Mouse (Mus musculus): ENCODE measurements around the gene Cyb5b. TPM values are rescaled to one million over a fixed set of nuclear protein-coding genes. Genes with fewer than 3 reads are reported as not detected.
"Not testable (repeated sequence)": the region's sequence is repeated elsewhere in the genome, so short reads cannot be mapped to it uniquely, and the experiment has no call there.

Gene Cyb5b
- 100 to 1,000 TPM; 384 to 492 TPM for total RNA-seq (2021)
- polyA plus RNA-seq (2012; rRNA removed): 212 and 282 TPM in 2 replicates
- long read RNA-seq, full-length matches to known transcripts: 254 of 344 reads
- long read RNA-seq, partial matches to known transcripts: 84 of 344 reads
- long read RNA-seq, other reads (novel, unspliced or antisense): 6 of 344 reads

DNA sequence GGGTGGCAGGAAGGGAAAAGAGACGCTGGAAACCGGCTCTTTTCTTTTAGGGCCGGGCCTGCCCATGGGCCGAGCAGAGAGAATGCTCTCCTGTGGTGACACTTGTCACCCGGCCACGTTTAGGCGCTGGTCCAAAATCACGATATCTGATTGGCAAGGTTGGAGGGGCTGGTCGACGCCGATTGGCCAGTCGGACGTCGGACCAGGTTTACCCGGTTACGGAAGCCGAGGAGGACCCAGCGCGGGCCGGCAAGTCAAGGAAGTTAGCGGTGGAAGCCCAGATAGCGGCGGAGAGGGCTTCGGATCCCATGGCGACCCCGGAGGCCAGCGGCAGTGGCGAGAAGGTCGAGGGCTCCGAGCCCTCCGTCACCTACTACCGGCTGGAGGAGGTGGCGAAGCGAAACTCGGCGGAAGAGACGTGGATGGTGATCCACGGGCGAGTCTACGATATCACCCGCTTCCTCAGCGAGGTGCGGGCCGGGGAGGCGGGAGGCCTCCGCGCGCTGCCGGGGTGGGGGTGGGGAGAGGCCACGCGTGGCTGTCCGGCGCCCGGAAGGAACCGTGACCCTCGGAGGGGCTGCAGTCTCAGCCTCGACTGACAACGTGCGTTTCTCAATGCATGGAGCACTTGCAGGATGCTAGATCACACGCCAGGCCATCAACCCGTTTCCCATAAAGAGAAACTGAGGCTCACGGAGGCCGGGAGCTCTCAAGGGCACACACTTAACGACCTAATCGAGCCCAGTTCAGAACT is at the start of gene Cyb5b:
Cyb5b (plus strand) TSS at position 237 of the 754 bp plus-strand sequence.
- peak; percentile 98 for DNase-seq

DNA sequence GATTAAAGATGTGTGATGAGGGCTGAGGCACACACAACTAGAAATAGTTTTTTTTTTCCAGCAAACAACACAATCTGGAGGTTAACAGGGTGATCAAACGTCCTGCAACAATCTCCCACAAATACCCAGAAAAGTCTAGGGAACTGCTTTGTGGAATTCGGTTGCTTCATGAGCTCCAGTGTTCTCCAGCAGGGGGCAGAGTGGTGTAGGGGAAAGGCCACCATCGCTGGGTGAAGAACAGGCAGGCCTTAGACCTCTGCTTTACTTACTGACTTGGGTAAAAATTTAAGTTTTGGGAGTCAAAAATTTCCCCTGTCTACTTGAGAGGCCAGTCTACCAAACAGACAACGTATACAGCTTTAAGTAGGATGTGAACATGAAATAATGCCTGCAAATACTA is 45.9 kb upstream of the Cyb5b start:
- peak; percentile 83 for DNase-seq

DNA sequence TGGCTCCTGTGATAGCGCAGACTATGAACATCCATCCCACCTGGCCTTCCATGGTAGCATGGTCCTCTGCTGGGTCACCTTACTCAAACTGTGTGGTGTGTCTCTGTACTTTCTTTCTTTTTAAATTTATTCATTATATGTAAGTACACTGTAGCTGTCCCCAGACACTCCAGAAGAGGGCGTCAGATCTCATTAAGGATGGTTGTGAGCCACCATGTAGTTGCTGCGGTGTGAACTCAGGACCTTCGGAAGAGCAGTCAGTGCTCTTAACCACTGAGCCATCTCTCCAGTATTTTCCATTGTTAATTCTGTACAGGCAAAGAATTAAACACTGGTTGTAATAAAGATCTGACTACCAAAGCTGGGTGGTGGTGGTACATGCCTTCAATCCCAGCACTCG is 42.4 kb upstream of the Cyb5b start:
- not testable (repeated sequence) for DNase-seq

DNA sequence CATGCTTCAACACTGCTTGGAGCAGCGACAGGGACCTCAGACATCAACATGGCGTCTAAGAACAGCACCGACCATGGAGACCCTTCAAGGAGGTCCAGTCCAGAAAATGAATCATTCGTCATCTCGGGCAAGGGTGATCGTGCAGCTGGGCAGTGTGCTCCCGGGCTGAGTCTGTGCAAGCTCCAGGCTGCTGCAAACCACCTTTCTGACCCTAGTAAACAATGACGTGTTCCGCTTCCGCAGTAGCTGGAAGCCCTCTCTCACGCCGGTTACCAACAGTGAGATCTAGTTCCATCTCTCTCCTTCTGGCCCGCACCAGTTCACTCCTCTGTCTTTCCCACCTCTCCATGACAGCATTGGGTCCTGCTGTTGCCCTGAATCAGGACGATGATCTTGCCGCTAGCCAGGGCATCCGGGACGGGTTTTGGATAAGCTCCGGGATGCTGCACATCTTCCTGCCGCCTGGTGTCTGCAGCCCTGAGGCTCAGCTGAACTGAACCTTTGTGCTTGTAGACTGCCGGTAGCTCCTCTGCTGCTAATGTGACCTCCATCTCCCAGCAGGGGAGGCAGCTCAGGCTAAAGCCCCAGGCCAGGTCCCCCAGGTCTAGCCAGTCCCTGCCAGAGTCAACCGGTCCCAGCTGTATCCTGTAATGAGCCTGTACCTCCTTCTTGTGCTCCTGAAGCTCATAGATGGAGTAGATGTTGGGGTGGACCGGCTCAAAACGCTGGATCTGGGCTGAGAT is 41.3 kb upstream of the Cyb5b start:
- no peak for DNase-seq

DNA sequence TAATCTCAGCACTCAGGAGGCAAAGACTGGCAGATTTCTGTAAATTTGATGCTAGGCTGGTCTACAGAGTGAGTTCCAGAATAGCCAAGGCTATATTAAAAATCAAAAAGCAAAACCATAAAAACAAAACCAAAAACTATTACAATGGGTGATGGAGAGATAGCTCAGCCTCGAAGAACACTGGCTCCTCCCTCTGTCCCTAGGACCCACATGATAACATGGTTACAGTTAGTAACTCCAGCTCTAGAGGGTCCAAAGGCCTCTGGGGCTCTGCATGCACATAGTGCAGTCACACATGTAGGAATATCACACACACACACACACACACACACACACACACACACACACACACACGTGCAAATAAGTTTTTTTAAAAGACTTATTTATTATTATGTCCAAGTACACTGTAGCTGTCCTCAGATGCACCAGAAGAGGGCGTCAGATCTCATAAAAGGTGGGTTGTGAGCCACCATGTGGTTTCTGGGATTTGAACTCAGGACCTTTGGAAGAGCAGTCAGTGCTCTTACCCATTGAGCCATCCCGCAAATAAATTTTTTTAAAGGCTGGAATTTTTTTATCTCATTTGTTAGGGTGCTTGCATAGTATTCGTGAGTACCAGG is 40.5 kb upstream of the Cyb5b start:
- no peak for DNase-seq

DNA sequence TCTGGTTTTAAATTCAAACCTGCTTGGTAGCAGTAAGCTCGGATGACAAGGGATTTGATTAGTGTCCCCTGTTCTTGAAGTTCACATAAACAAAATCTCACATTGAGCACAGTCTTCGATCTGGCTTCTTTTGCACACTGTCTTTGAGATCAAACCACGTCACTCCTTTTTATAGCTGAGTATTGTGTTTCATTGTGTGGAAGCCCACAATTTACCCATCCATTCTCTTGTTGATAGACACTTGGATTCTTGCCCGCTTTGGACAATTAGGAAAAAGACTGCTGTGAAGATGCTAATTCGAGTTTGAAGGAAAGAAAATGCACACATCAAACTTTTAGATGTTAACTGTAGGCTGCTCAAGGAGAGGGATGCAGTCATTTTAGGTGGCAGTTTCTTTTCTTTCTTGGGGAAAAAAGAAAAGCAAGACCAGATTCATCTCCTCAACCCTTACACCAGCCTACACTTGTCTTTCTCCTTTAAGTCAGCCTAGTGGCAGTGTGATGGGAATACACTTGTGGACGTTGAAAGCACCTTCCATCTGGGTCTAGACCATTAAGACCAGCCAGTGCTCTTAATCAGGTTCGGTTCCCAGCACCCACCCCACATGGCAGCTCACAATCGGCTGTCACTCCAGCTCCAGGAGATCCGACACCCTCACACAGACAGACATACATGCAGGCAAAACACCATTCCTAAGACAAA is 39.7 kb upstream of the Cyb5b start:
- no peak for DNase-seq

DNA sequence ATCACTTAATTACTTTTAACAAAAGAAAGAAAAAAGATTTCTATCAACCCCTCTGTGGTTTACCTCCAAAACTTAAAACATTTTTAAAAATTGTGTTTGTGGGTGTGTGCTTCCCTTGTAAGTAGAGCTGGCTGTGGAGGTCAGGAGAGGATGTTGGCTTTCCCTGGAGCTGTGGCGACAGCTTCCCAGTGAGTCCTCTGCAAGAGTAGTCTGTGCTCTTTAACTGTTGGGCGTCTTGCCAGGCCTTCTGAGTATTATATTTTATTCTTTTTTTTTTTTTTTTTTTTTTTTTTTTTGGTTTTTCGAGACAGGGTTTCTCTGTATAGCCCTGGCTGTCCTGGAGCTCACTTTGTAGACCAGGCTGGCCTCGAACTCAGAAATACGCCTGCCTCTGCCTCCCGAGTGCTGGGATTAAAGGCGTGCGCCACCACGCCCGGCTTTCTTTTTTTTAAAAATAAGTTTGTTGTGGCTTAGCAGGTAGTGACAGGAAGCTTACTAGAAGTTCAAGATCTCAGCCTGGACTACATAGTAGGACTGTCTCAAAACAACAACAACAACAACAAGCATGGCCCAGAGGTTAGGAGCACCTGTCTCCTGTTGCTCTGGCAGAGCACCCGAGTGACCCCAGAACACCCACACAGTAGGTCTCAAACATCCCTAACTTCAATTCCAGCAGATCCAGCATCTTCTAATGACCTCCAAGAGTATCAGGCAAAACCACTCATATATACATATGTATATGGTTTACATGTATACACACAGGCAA is 38.9 kb upstream of the Cyb5b start:
- no peak for DNase-seq

DNA sequence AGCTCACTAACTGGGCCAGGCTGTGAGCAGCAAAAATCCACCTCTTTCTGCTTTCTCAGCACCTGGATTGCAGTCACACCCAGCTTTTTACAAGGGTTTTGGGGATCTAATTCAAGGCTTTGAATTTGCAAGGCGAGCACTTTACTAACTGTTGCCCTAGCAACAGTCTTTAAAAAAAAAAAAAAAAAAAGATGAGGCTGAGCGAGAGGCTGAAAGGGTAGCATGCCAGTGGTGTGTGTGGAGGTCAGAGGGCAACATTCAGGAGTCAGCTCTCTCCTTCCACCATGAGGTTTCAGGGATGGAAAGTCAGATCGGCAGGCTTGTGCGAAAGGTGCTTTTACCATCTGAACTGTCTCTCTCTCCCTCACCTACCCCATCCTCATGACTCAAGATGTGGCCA is 37.2 kb upstream of the Cyb5b start:
- DNase-seq: no peak

DNA sequence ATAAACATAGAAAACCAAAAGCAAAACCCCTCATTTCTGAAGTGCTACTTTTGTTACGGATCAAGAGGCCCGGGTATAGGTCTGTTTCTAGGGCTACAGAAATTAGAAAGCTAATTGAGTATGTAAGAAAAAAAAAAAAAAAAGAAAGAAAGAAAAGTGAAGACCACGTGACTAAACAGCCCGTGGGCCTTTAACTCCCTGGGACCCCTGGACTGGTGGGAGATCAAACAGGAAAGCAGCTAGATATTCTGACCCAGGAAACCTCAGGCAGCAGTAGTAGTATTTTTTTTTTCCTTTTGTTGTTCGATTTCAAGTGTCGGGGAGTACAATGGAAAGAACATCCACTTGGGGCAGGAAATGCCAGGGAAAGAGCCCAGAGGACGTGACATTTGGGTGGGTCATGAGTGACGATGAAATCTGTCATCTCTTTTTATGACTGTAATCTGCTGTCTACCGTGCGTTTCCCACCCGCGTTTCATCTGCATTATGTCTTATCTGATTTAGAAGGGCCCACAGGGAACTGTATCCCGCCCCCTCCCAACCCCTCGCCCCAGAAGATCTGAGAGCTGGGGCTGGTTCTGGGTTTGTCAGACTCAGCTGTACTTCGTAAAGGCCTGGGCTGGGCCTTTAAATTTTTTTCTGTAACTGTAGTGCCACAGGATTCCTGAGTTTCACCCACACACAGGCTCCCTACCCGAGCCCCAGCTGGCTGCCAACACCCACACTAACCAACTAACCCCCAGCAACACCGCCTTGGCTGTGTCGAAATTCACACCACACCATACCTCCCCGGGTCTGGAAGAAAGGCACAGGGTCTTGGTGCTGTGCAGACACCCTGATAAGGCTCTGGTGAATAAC is 36.1 kb upstream of the Cyb5b start:
- no peak for DNase-seq

DNA sequence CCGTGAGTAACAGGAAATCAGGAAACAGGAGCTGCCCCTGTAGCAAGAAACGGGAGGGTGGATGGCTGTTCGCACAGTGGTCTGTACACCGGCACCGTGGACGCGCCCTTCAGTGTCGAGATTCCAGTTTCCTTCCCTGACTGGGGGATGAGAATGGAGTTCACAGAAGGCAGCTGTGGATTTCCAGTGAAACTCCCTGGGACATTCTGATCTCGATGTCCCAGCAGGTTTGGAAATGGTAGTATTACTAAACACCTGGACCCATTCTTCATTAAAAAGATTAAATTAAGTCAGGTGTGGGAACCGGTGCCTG is 35.5 kb upstream of the Cyb5b start:
- no peak for DNase-seq

DNA sequence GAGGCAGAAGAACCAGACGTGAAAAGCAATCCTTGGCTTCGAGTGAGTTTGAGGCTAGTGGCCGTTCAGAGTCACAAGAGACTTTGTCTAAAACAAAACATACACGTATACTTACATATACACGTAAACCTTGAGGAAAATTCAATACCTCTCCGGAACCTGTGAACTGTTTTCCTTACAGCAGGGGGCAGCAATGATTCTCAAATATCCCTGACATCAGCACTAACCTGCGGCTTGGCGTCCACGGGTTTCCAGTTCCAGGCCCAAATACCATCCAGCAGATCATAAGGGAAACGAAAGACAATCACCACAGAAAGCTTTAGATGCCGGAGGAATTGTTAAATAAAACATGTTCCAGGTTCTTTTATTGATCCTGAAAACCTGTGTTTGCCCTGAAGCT is 34.4 kb upstream of the Cyb5b start:
- peak; percentile 86 for DNase-seq

DNA sequence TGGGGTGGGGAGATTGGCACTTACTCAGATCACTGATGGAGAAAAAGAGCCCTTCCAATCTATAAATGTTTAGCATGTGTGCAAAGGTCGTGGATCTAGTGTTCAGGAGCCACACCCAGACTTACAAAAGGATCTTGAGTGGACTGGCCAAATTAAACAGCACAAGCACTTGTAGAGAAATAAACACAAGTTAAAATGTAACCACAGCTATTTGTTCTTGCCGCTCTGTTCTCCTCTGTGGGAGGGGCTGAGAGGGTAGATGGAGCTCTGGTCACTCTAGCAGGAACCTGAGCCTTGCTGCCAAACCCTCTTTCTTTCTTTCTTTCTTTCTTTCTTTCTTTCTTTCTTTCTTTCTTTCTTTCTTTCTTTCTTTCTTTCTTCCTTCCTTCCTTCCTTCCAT is 33.4 kb upstream of the Cyb5b start:
- no peak for DNase-seq

DNA sequence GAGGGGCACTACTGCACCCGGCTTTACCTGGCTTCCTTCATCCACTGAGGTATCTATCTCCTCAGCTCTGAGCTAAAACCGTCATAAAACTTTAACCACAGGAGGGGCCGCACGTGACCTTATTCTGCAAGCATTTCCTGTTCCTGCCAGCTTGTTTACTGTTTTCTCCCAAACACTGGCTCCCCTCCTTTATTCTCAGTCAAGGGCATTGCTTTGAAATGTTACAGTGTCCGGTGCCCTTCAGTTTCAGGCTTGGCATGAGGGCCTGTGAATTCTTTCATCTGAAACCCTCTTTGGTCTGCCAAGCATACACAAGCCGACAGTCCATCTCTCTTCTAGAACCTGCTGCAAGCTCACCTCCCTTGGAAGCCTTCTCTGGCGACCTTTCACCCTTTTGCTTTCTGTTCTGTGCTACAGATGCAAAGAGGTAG is 31.6 kb upstream of the Cyb5b start:
- DNase-seq: peak; percentile 74

DNA sequence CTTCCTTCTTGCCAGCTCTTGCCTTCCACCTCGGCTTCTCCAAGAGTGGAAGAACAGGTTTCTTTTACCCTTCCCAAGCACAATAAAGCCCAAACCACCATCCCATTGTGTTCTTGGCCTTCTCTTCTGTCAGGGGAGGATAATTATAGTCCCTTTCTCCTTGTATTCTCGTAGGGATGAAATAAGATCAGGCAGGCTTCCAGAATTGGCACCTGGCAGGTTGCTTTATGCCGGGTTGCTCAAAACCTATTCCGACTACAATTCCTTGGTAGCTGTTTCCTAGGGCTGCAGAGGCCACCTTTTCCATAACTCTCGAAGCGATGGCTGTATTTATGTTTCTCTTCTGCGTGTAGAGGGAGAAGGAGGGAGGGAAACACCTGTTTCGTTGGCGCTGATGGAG is 31.0 kb upstream of the Cyb5b start:
- no peak for DNase-seq

DNA sequence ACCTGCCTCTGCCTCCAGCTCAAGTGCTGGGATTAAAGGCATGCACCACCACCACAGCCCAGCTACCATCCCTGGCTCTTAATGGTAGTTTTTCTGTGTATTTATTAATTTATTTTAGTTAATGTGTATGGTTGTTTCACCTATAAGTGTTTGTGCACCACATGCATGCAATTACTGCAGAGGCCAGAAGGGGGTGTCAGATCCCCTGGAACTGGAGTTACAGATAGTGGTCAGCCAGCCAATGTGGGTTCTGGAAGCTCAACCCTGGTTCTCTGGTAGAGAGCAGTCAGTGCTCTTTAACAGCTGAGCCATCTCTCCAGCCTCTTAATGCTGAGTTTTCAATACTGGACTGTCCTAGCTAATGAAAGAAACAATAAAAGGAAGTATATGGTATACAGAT is 29.6 kb upstream of the Cyb5b start:
- DNase-seq: peak; percentile 29

DNA sequence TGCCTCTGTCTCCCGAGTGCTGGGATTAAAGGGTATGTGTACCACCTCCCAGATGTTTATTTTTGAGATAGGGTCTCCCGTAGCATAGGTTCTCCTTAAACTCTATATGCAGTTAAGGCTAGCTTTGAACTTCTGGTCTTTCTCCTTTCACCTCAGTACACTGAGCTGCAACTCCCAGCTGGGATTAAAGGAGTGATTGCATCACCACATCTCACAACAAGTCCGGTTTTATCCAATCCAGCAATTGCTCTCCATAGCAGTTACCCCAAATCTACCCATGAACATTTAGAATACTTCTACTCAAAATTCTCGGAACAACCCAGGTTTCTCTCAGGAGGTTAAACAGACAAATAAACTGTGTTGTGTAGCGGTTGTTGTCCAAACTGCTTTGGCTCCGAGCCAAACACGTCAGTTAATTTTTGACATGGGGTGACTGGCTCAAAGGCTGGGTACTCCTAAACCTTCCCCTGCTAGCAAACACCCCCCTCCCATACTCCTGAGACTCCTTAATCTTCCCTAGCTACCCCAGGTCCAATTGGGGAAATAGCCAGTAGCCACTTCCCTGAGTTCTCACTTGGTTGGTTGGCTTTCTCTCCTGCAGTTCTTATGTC is 28.7 kb upstream of the Cyb5b start:
- DNase-seq: no peak

DNA sequence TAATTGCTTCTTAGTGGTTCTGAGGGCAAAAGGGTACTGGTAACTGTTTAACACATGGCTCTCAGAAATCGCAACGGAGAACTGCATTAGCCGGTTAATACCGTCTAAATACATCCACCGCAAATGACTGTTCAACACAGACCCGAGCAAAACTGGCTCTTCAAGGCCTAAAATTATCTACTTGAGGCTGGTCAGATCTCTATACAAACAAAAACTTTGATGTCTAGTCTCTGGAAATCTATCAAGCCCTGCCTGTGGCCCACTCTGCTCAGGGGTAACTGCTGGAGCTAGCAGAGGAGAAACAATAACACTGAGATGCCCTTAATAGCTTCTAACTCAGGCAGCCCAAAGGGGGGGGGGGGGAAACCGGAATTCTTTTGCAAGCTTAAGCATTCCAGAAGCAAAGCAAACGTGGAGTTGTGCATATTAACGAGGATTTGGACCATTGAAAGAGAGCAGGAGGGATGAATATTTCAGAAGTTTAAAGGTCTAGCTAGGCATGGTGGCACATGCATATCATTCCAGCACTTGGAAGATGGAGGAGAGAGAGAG is 27.3 kb upstream of the Cyb5b start:
- no peak for DNase-seq

DNA sequence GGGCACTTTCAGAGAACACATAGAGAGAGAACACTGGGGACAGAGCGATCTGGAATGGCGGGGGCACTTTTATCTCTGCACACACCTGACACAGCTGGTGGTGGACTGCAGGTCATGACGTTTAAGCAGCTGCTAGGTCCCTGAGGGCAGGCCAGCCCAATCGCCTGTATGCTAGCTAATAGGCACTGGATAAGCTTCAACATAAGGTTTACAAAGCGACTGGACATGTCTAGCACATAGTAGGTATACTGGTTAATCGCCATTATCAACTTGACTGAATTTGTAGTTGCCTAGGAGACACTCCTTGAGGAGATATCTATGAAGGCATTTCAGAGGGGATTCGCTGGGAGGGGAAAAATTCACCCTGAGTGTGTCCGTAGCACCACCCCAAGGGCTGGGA is 26.1 kb upstream of the Cyb5b start:
- DNase-seq: no peak

DNA sequence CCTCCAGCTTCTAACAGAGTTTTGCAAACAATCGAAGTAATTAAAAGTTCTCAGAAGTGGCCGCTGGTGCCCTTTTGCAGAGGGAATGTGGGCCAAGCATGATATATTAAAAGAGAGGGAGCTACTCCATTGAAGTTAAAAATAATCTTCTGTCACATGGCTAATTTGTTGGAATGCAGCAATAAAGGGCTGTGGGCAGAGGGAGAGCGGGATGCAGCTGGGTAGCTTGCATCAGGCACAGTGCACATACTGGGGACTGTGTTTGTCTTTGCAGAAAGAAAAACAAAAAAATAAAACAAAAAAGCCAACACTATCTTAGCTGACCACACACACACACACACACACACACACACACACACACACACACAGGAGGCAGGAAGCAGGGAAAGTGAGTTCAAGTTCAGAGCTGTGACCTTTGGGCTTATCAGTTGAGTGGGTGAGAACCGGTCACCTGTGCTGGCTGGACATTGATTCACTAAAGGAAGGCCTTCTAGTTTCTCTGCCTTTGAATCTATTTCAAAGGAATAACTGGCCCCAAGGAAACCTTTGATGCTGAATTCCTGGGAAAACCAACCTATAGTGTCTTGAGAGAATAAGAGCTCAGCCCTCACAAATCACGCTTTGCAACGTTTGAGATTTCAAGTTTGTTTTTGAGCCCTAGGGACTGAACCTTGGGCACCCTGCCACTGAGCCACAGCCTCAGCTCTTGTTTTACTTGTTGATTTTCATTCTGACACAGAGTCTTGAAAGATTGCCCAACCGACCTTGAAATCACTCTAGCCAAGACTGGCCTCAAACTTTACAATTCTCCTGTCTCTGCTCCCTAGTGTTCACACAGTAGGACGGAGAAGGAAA is 21.0 kb upstream of the Cyb5b start:
- DNase-seq: peak; percentile 91
